Mouse (Mus musculus): ENCODE results near the gene Pecam1. TPM values are rescaled to one million over a fixed set of nuclear protein-coding genes. Genes with fewer than 3 reads are reported as not detected.
"Not testable (repeated sequence)": the region's sequence is repeated elsewhere in the genome, so short reads cannot be mapped to it uniquely, and the experiment has no call there.

Gene Pecam1
- total RNA-seq, 2 experiments from 2014 or later, result 19.3 to 20.1 TPM

GRCm38 (mm10) chr11:106776960-106777359, 26.5 kb upstream of the Pecam1 start:
- DNase-seq (ENCODE audit: low spot score in 2 of 2), result no peak

- no peak for DNase-seq (ENCODE audit: low spot score in 2 of 2)
Observed at GRCm38 (mm10) chr11:106773061-106773460, 22.6 kb upstream of the Pecam1 start.

- no peak for DNase-seq (ENCODE audit: low spot score in 2 of 2)
Observed at GRCm38 (mm10) chr11:106770195-106770974, 20.0 kb upstream of the Pecam1 start.

- DNase-seq (ENCODE audit: low spot score in 2 of 2), result no peak
Observed at GRCm38 (mm10) chr11:106767516-106767915, 17.1 kb upstream of the Pecam1 start.

DNA sequence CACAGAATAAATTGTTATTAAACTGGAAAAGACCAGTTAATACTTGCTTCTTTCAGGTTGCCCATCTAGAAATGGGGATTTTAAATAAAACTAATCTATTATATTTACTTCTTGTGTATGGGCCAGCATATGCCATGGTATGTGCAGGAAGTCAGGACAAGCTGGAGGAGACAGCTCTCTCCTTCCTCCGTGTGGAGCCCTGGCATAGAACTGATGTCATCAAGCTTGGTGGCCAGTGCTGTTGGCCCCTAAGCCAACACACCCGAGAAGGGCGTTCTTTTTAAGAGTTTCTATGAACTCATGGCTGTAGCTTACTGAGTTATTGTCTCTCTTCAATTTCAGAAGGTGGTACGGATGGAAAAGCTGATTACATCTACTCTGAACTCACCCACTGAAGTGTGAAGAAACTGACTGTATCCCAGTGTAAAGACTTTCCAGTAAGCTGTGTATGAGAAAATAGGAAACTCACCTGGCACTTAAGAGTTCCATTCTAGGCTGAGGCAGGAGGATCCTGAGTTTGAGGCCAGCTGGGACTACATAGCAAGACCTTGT, 16.3 kb upstream of the Pecam1 start:
- no peak for DNase-seq (ENCODE audit: low spot score in 2 of 2)

DNA sequence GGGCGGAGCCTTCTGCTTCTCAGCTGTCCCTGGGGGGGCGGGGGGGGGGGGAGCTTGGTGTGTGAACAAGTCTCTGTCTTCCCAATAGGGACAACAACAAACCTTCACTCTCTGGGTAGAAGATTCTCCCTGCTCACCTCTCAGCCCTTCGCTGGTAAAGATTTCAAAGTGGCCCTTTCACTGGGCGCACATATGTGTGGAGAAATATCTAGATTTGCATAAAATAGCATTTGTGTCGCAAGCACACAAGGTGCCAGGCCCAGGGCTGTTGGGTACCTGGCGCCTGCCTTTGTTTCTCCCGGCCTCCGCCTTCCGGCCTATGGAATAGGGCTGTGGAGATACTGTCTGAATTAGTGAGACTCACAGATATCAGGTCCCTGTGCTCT, 12.4 kb upstream of the Pecam1 start:
- no peak for DNase-seq (ENCODE audit: low spot score in 2 of 2)

GRCm38 (mm10) chr11:106762139-106762799, 11.8 kb upstream of the Pecam1 start:
- DNase-seq (ENCODE audit: low spot score in 2 of 2), result no peak

GRCm38 (mm10) chr11:106760511-106760910, 10.1 kb upstream of the Pecam1 start:
- no peak for DNase-seq (ENCODE audit: low spot score in 2 of 2)

- DNase-seq (ENCODE audit: low spot score in 2 of 2), result no peak
Observed at GRCm38 (mm10) chr11:106759028-106759427, 8.6 kb upstream of the Pecam1 start.

GRCm38 (mm10) chr11:106755583-106755982, 5.2 kb upstream of the Pecam1 start:
- DNase-seq (ENCODE audit: low spot score in 2 of 2), result no peak

DNA sequence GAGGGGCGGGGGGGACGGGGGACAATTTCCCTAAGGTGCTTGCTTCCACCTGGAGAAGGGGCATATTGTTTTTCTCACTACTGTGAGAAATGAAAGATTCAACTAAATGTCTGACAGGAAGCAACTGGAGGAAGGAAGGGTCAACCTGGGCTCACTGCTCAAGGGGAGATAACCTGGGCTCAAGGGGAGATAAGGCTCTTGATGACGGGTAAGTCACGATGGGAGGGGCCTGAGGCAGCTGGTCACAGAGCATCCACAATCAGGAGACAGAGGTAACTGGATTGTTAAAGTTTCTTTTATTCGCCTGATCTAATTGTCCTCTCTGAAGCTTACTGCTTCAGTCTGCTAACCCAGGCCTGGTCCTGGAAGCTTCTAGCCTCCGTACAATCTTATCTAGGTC, 2.9 kb upstream of the Pecam1 start:
- DNase-seq (ENCODE audit: low spot score in 2 of 2), result no peak

GRCm38 (mm10) chr11:106752103-106752502, 1.7 kb upstream of the Pecam1 start:
- DNase-seq (ENCODE audit: low spot score in 2 of 2), result no peak

DNA sequence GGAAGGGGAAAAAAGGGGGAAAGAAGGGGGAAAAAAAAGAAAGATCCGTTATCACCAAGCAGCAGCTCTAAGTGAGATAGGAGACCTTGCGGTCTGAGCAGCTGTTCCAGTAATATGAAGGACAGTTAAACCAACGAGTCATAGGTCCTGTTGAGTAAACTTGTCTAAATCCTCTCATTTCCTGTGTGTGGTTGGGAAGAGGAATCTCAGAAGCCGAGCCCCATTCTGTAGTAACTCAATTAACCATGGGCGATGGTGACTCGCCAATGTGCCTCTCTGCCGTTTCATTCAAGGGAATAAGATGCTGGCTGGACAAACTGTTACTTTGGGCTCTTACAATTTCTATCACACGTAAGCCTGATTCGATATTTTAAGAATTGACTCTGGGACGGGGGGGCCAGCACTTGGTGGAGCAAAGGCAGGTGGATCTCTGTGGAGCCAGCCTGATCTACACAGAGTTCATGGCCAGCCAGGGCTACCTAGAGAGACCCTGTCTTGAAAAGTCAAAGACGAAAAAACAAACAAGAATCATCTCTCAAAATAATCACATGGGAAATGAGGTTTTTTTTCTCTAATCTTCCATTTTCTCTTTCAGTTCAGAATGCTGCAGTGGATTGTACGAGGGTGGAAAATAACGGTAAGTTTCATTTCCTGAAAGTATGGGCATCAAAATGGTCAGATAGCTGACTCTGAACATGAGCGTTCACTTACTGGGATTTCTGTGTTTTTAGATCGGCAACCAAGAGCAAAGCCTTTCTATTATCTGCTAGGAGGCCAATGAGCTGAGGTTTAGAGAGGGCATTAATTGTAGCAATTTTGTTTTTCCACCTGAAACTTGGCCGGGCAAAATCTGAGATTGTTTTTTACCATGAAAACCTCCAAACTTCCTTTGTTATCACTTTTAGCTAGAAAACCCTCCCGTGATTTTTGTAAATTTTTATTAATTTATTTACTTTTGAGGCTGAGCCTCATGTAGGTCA, 901 bp upstream of the Pecam1 start, which contains the start of gene Milr1:
Gene Milr1, plus strand, starts transcription at position 188 of the 980 bp plus-strand sequence.
- no peak for DNase-seq (ENCODE audit: low spot score in 2 of 2)

DNA sequence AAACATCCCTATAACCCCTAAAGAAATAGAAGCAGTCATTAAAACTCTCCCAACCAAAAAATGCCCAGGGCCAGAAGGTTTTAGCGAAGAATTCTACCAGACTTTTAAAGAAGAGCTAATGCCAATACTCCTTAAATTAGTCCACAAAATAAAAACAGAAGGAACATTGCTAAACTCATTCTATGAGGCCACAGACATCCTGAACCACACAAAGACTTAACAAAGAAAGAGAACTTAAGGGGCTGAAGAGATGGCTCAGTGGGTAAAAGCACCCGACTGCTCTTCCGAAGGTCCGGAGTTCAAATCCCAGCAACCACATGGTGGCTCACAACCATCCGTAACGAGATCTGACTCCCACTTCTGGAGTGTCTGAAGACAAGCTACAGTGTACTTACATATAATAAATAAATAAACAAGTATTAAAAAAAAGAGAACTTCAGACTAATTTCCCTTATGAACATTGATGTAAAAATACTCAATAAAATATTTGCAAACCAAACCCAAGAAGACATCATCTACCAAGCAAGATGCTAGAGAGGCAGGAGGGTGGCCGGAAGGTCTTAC, 789 bp downstream of the Pecam1 start:
- not testable (repeated sequence) for DNase-seq (ENCODE audit: low spot score in 2 of 2)

DNA sequence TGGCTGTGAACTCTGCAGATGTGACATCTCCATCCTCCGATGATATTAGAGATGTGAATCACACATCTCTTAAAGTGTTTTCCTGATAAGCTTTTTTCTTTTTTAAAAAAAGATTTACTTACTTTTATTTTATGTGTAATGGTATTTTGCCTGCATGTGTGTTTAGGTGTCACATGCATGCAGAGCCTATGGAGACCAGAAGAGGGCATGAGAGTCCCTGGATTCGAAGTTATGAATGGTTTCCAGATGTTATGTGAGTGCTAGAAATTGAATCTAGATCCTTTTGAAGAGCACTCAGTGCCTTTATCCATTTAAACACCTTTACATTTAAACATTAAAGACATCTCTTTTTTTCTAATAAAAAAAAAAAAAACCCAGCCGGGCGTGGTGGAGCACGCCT, 5.5 kb downstream of the Pecam1 start:
- no peak for DNase-seq (ENCODE audit: low spot score in 2 of 2)

- DNase-seq (ENCODE audit: low spot score in 2 of 2), result no peak
Observed at GRCm38 (mm10) chr11:106742388-106742841, 8.0 kb downstream of the Pecam1 start.

- DNase-seq (ENCODE audit: low spot score in 2 of 2), result no peak
Observed at GRCm38 (mm10) chr11:106741826-106742225, 8.6 kb downstream of the Pecam1 start.

DNA sequence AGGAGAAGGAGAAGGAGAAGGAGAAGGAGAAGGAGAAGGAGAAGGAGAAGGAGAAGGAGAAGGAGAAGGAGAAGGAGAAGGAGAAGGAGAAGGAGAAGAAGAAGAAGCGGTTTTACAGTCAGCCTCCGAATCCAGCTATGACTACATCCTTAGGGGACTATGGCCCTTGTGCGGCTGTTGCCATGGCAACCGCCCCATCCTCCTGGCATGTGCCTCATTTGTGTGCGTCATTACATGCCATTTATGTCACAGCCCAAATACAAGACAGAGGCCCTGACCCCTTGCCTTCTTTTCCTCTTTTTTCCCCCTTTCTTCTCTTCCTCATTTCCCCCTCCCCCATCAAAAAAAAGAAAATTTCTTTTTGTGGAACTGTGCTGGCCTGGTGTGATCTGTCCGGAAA, 9.2 kb downstream of the Pecam1 start:
- DNase-seq (ENCODE audit: low spot score in 2 of 2), result peak in 1 of 2 experiments; percentile 16

DNA sequence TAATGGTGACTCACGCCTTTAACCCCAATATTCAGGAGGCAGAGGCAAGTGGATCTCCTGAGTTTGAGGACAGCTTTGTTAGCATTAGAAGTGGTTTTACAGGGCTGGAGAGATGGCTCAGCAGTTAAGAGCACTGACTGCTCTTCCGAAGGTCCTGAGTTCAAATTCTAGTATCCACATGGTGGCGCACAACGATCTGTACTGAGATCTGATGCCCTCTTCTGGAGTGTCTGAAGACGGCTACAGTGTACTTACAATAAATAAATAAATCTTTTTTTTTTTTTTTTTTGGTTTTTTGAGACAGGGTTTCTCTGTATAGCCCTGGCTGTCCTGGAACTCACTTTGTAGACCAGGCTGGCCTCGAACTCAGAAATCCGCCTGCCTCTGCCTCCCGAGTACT, 9.7 kb downstream of the Pecam1 start:
- DNase-seq (ENCODE audit: low spot score in 2 of 2), result not testable (repeated sequence)

DNA sequence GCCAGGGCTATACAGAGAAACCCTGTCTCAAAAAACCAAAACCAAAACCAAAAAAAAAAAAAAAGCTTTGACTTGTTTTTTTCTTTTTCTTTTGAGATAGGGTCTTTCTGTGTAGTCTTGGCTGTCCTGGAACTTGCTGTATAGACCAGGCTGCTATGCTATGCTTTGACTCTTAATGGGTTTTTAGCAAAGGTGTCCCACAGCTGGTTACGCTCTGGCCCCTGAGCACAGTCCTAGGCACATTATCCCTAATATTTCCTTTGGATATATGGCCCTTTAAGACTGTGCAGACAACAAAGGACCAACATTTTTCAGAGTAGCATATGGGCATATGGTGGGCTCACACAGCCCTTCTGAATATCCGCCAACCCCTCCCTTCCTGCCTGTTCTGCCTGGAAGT, 11.3 kb downstream of the Pecam1 start:
- DNase-seq (ENCODE audit: low spot score in 2 of 2), result no peak

- peak; percentile 15 to 29 for DNase-seq (ENCODE audit: low spot score in 2 of 2)
Observed at GRCm38 (mm10) chr11:106737178-106737621, 13.2 kb downstream of the Pecam1 start.

Measured in left cerebral cortex, adult 18-20 months (tissue).